Comparison of ENCODE assay signal across 21 mouse cellular contexts in the genomic region with DNA sequence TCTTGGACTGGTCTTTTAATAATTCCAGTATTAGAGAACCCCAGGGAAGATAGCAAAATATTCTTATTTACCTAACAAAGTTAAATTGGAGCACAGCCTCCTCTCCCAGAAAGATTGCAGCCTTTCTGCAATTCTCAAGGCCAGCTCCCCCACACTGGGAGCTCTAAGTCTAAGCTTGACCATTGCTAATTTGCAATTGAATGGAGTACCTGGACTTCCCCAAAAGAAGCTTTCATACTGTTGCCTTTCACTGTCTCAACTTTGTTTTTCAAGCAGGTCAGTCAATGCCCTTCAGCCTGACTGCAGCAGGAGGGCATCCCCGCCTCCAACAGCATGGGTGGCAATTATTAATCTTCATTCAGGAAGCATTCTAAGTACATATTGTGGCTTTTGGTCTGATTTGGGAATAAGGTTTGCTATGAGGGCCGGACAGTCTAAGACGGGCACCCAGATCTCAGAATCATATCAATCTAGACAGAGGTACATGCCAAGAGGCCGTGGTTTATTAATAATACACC. TPM values are rescaled to one million over a fixed set of nuclear protein-coding genes. Genes with fewer than 3 reads are reported as not detected.
"Had no signal": no experiment of that assay in that cellular context is flagged by ENCODE, and none has a peak within 500 bp of the region (broad histone marks: within the 10 kb centered on the region; RNA-seq: fewer than 3 reads in every experiment).

No protein-coding gene starts in this region.

RNA-seq across cellular contexts. Expression of a gene that starts 6.8 kb away (rescaled TPM):
- polyA plus RNA-seq: heart, adult 2 months; heart, embryonic 12.5 days; heart, embryonic 14.5 days; heart, embryonic 16.5 days; hindbrain, embryonic 10.5 days; hindbrain, embryonic 12.5 days; hindbrain, embryonic 14.5 days; hindbrain, embryonic 16.5 days; inflammation-experienced regulatory T-cells, adult 6 months; intestine, embryonic 15.5 days; intestine, postnatal 0 days; kidney, embryonic 14.5 days; kidney, embryonic 16.5 days; large intestine, adult 2 months; limb, embryonic 11.5 days; limb, embryonic 13.5 days; limb, embryonic 15.5 days; liver, adult 2 months; liver, embryonic 12.5 days; liver, embryonic 14.5 days; liver, embryonic 16.5 days had no signal
